Mouse (Mus musculus): ENCODE data around the gene Jak3. TPM values are rescaled to one million over a fixed set of nuclear protein-coding genes. Genes with fewer than 3 reads are reported as not detected.
"Not testable (repeated sequence)": the region's sequence is repeated elsewhere in the genome, so short reads cannot be mapped to it uniquely, and the experiment has no call there.

Gene Jak3
- total RNA-seq, 2 experiments from 2014 or later, result 7.1 to 7.7 TPM

- DNase-seq (ENCODE audit: low spot score in 2 of 2), result no peak
Observed at GRCm38 (mm10) chr8:71718252-71718651, 42.2 kb downstream of the Jak3 start.

- peak; percentile 69 to 70 for DNase-seq (ENCODE audit: low spot score in 2 of 2)
Observed at GRCm38 (mm10) chr8:71719218-71719617, 43.1 kb downstream of the Jak3 start.

GRCm38 (mm10) chr8:71719928-71720457 lies 43.9 kb downstream of the Jak3 start:
- peak; percentile 74 to 76 for DNase-seq (ENCODE audit: low spot score in 2 of 2)

GRCm38 (mm10) chr8:71723047-71723551 lies 47.0 kb downstream of the Jak3 start:
- no peak for DNase-seq (ENCODE audit: low spot score in 2 of 2)

GRCm38 (mm10) chr8:71724389-71724788 lies 48.3 kb downstream of the Jak3 start:
- DNase-seq (ENCODE audit: low spot score in 2 of 2), result no peak

GRCm38 (mm10) chr8:71725122-71725924 lies 49.2 kb downstream of the Jak3 start, which contains the start of gene Fcho1:
Fcho1 (minus strand) TSS chr8:71725716.
- peak; percentile 62 to 86 for DNase-seq (ENCODE audit: low spot score in 2 of 2)

GRCm38 (mm10) chr8:71728240-71728785 lies 52.2 kb downstream of the Jak3 start:
- DNase-seq (ENCODE audit: low spot score in 2 of 2), result no peak

GRCm38 (mm10) chr8:71728826-71729620 lies 52.9 kb downstream of the Jak3 start:
- DNase-seq (ENCODE audit: low spot score in 2 of 2), result no peak

- no peak for DNase-seq (ENCODE audit: low spot score in 2 of 2)
Observed at GRCm38 (mm10) chr8:71731652-71732230, 55.6 kb downstream of the Jak3 start.

GRCm38 (mm10) chr8:71738316-71738715 lies 62.2 kb downstream of the Jak3 start:
- not testable (repeated sequence) for DNase-seq (ENCODE audit: low spot score in 2 of 2)

Small RNAs within 50 kb of the gene (microRNA-seq; reads per million reads assigned to microRNA genes)
- 22.9 to 29.2 reads per million in 2 experiments for gene Mir6769b

Other genes with a start within 250 kb of the Jak3 start
- gene Abhd8, start 212.6 kb upstream of the Jak3 start, total RNA-seq (2021), result 100 to 1,000 TPM; 179 to 181 TPM
- gene Mrpl34, start 211.3 kb upstream of the Jak3 start, total RNA-seq (2021), result 10 to 100 TPM; 52.6 to 62.7 TPM
- 100 to 1,000 TPM; 104 to 110 TPM for gene Dda1, start 207.1 kb upstream of the Jak3 start, total RNA-seq (2021)
- 10 to 100 TPM; 60.1 to 62.4 TPM for gene Ano8, start 190.3 kb upstream of the Jak3 start, total RNA-seq (2021)
- gene Gtpbp3, start 188.2 kb upstream of the Jak3 start, total RNA-seq (2021), result 10 to 100 TPM; 30.6 to 33.3 TPM
- gene Plvap, start 164.5 kb upstream of the Jak3 start, total RNA-seq (2021), result 1 to 10 TPM; 7.2 to 7.6 TPM
- not detected for gene Ccdc194, start 150.6 kb upstream of the Jak3 start, total RNA-seq (2021)
- gene Bst2, start 138.8 kb upstream of the Jak3 start, total RNA-seq (2021), result 1 to 10 TPM; 3.4 to 5.5 TPM
- 10 to 100 TPM; 33.8 to 36.2 TPM for gene Mvb12a, start 133.4 kb upstream of the Jak3 start, total RNA-seq (2021)
- under 1 TPM in 1 of 2 experiments, not detected in 1; 0.35 TPM for gene Tmem221, start 117.4 kb upstream of the Jak3 start, total RNA-seq (2021)
- gene Nxnl1, start 109.7 kb upstream of the Jak3 start, total RNA-seq (2021), result under 1 TPM; 0.12 to 0.21 TPM
- 100 to 1,000 TPM in 1 of 2 experiments, 10 to 100 TPM in 1; 90.9 to 101 TPM for gene Slc27a1, start 107.4 kb upstream of the Jak3 start, total RNA-seq (2021)
- 10 to 100 TPM; 59.0 to 61.6 TPM for gene Pgls, start 84.1 kb upstream of the Jak3 start, total RNA-seq (2021)
- 1 to 10 TPM; 2.6 to 2.7 TPM for gene Fam129c, start 78.6 kb upstream of the Jak3 start, total RNA-seq (2021)
- gene Colgalt1, start 65.3 kb upstream of the Jak3 start, total RNA-seq (2021), result 10 to 100 TPM; 58.4 to 62.9 TPM
- 100 to 1,000 TPM; 268 to 281 TPM for gene Unc13a, start 4.5 kb upstream of the Jak3 start, total RNA-seq (2021)
- 1 to 10 TPM; 2.6 to 3.0 TPM for gene Insl3, start 12.9 kb downstream of the Jak3 start, total RNA-seq (2021)
- under 1 TPM; 0.23 to 0.48 TPM for gene B3gnt3, start 25.5 kb downstream of the Jak3 start, total RNA-seq (2021)
- 10 to 100 TPM; 83.1 to 86.4 TPM for gene Fcho1, start 49.4 kb downstream of the Jak3 start, total RNA-seq (2021)
- gene Zfp709, start 205.7 kb downstream of the Jak3 start, total RNA-seq (2021), result 10 to 100 TPM in 1 of 2 experiments, 1 to 10 TPM in 1; 9.3 to 10.4 TPM
- gene Zfp882, start 232.3 kb downstream of the Jak3 start, total RNA-seq (2021), result 10 to 100 TPM; 10.9 to 12.8 TPM
- 10 to 100 TPM; 25.2 to 31.4 TPM for gene Zfp617, start 232.3 kb downstream of the Jak3 start, total RNA-seq (2021)

All from layer of hippocampus, postnatal 14 days (tissue).